Mouse (Mus musculus) forebrain, embryonic 10.5 days (tissue): ENCODE results near the gene Grsf1. TPM values are rescaled to one million over a fixed set of nuclear protein-coding genes. Genes with fewer than 3 reads are reported as not detected.
A peak's percentile ranks its signal among the peaks of the same experiment; 100 is the strongest.

Experiments
- DNase-seq: peaks from one replicate; pipeline ENCODE4 v3.0.0-alpha.2; 2017; ENCODE audit warnings: low spot score; ENCODE audit errors: extremely low spot score
- H3K27ac ChIP-seq: fragments of 300-500 bp; sonication (generic); 2 replicates; pipeline ENCODE4 v1.5.1; 2016; ENCODE audit warnings: mild to moderate bottlenecking
- H3K27me3 ChIP-seq: fragments of 300-500 bp; sonication (generic); 2 replicates; pipeline ENCODE4 v1.6.1; 2016; ENCODE audit warnings: mild to moderate bottlenecking; ENCODE audit not compliant: poor library complexity, severe bottlenecking
- H3K36me3 ChIP-seq: fragments of 300-500 bp; sonication (generic); replicated peaks from 2 replicates; pipeline ENCODE4 v1.6.1; 2016; ENCODE audit warnings: mild to moderate bottlenecking, moderate library complexity
- H3K4me1 ChIP-seq: fragments of 300-500 bp; sonication (generic); 2 replicates; pipeline ENCODE4 v1.6.1; 2016
- H3K4me3 ChIP-seq: fragments of 300-500 bp; sonication (generic); 2 replicates; pipeline ENCODE4 v1.5.1; 2016; ENCODE audit warnings: mild to moderate bottlenecking, moderate library complexity
- H3K9me3 ChIP-seq: fragments of 300-500 bp; sonication (generic); 2 replicates; pipeline ENCODE4 v1.6.1; 2016; ENCODE audit warnings: mild to moderate bottlenecking, moderate library complexity
- WGBS: fragments of 180-500 bp; shearing (Covaris S2); methylation state at CpG from one replicate; pipeline ENCODE4 v1.1.7; 2016; 5-methylcytosine and 5-hydroxymethylcytosine counted together
- polyA plus RNA-seq: library from polyadenylated mRNA; unstranded; fragments of >200 nt; fragmentation: Nextera tagmentation; extraction: Ambion mirVana; gene quantifications from 2 replicates; pipeline ENCODE4 v1.2.1, GENCODE M21; 2016

Gene Grsf1
- polyA plus RNA-seq, result 79.7 and 82.4 TPM in 2 replicates

GRCm38 (mm10) chr5:88675443-88676387 is at the start of gene Grsf1:
TSS of gene Grsf1 (minus strand) at chr5:88676171.
- Histone ChIP-seq H3K4me3 (peak within 1 kb of the TSS; percentile 91), H3K27me3 (no peaks in the 10 kb centered on the region), H3K4me1 (peaks cover 41% of the 10 kb centered on the region), H3K27ac (peak within 1 kb of the TSS; percentile 99), H3K36me3 (peaks cover 30% of the 10 kb centered on the region), H3K9me3 (no peaks in the 10 kb centered on the region)
- DNase-seq, result peak; percentile 88
- whole genome bisulfite sequencing, result under 1% methylated on average over 127 of the region's 127 CpGs

GRCm38 (mm10) chr5:88724030-88724429 is 48.1 kb upstream of the Grsf1 start:
- Histone ChIP-seq H3K36me3 (peaks cover 14% of the 10 kb centered on the region), H3K4me3 (no peak overlapping the region), H3K4me1 (peaks cover 29% of the 10 kb centered on the region), H3K27me3 (no peaks in the 10 kb centered on the region), H3K9me3 (no peaks in the 10 kb centered on the region), H3K27ac (no peak overlapping the region)
- no peak for DNase-seq
- WGBS, result 67% methylated on average over 3 of the region's 3 CpGs

GRCm38 (mm10) chr5:88722213-88722600 is 46.2 kb upstream of the Grsf1 start:
- Histone ChIP-seq H3K4me3 (peak overlapping the region; percentile 95), H3K9me3 (no peaks in the 10 kb centered on the region), H3K36me3 (peaks cover 14% of the 10 kb centered on the region), H3K27ac (peak overlapping the region; percentile 96), H3K4me1 (peaks cover 29% of the 10 kb centered on the region), H3K27me3 (no peaks in the 10 kb centered on the region)
- DNase-seq, result no peak
- WGBS, result 60% methylated on average over 4 of the region's 4 CpGs

- peak overlapping the region; percentile 95 for H3K4me3 ChIP-seq
- WGBS, result 3% methylated on average over 31 of the region's 31 CpGs
- H3K27me3 ChIP-seq, result no peaks in the 10 kb centered on the region
- H3K27ac ChIP-seq, result peak overlapping the region; percentile 96
- H3K4me1 ChIP-seq, result peaks cover 29% of the 10 kb centered on the region
- peak; percentile 34 for DNase-seq
- H3K36me3 ChIP-seq, result peaks cover 14% of the 10 kb centered on the region
- H3K9me3 ChIP-seq, result no peaks in the 10 kb centered on the region
These were observed 45.7 kb upstream of the Grsf1 start for GRCm38 (mm10) chr5:88721565-88722212.

GRCm38 (mm10) chr5:88721003-88721475 is 45.1 kb upstream of the Grsf1 start:
- H3K9me3 ChIP-seq, result no peaks in the 10 kb centered on the region
- H3K27ac ChIP-seq, result peak overlapping the region; percentile 96
- H3K36me3 ChIP-seq, result peaks cover 13% of the 10 kb centered on the region
- no peak for DNase-seq
- peak overlapping the region; percentile 95 for H3K4me3 ChIP-seq
- WGBS, result under 1% methylated on average over 38 of the region's 38 CpGs
- H3K27me3 ChIP-seq, result no peaks in the 10 kb centered on the region
- peaks cover 29% of the 10 kb centered on the region for H3K4me1 ChIP-seq

- peaks cover 6% of the 10 kb centered on the region; the same call in 1 of the 2 replicates for H3K36me3 ChIP-seq
- WGBS, result 1% methylated on average over 54 of the region's 54 CpGs
- DNase-seq, result peak; percentile 94
- H3K27ac ChIP-seq, result peak within 1 kb of the TSS; percentile 96
- no peaks in the 10 kb centered on the region for H3K27me3 ChIP-seq
- no peaks in the 10 kb centered on the region for H3K9me3 ChIP-seq
- peak within 1 kb of the TSS; percentile 95 for H3K4me3 ChIP-seq
- peaks cover 29% of the 10 kb centered on the region for H3K4me1 ChIP-seq
These were observed 44.4 kb upstream of the Grsf1 start, which contains the start of gene Mob1b for GRCm38 (mm10) chr5:88720116-88721002. TSS of gene Mob1b (plus strand) at chr5:88720855.

- Histone ChIP-seq H3K27me3 (no peaks in the 10 kb centered on the region), H3K27ac (no peak overlapping the region), H3K9me3 (no peaks in the 10 kb centered on the region), H3K36me3 (no peaks in the 10 kb centered on the region), H3K4me1 (peaks cover 21% of the 10 kb centered on the region), H3K4me3 (no peak overlapping the region)
- no peak for DNase-seq
- 82% methylated on average over 2 of the region's 2 CpGs for WGBS
These were observed 41.0 kb upstream of the Grsf1 start for GRCm38 (mm10) chr5:88716983-88717382.

- no peaks in the 10 kb centered on the region for H3K36me3 ChIP-seq
- DNase-seq, result no peak
- peaks cover 25% of the 10 kb centered on the region for H3K4me1 ChIP-seq
- no peaks in the 10 kb centered on the region for H3K27me3 ChIP-seq
- H3K4me3 ChIP-seq, result no peak overlapping the region
- 69% methylated on average over 6 of the region's 6 CpGs for WGBS
- no peak overlapping the region for H3K27ac ChIP-seq
- H3K9me3 ChIP-seq, result no peaks in the 10 kb centered on the region; the same call in 1 of the 2 replicates
These were observed 36.4 kb upstream of the Grsf1 start for GRCm38 (mm10) chr5:88712328-88712727.

GRCm38 (mm10) chr5:88711618-88712224 is 35.8 kb upstream of the Grsf1 start:
- DNase-seq, result peak; percentile 24
- peak overlapping the region; percentile 60 for H3K27ac ChIP-seq
- no peaks in the 10 kb centered on the region for H3K36me3 ChIP-seq
- H3K9me3 ChIP-seq, result no peaks in the 10 kb centered on the region; the same call in 1 of the 2 replicates
- no peaks in the 10 kb centered on the region for H3K27me3 ChIP-seq
- WGBS, result 29% methylated on average over 10 of the region's 10 CpGs
- no peak overlapping the region for H3K4me3 ChIP-seq
- peaks cover 25% of the 10 kb centered on the region for H3K4me1 ChIP-seq

GRCm38 (mm10) chr5:88711128-88711527 is 35.2 kb upstream of the Grsf1 start:
- Histone ChIP-seq H3K9me3 (no peaks in the 10 kb centered on the region; the same call in 1 of the 2 replicates), H3K27me3 (no peaks in the 10 kb centered on the region), H3K4me1 (peaks cover 25% of the 10 kb centered on the region), H3K4me3 (no peak overlapping the region), H3K36me3 (no peaks in the 10 kb centered on the region), H3K27ac (peak overlapping the region; percentile 60)
- no peak for DNase-seq

- DNase-seq, result no peak
- WGBS, result 86% methylated on average over 4 of the region's 4 CpGs
- Histone ChIP-seq H3K4me1 (no peaks in the 10 kb centered on the region), H3K9me3 (no peaks in the 10 kb centered on the region; the same call in 1 of the 2 replicates), H3K36me3 (no peaks in the 10 kb centered on the region), H3K4me3 (no peak overlapping the region), H3K27ac (no peak overlapping the region), H3K27me3 (no peaks in the 10 kb centered on the region)
These were observed 27.6 kb upstream of the Grsf1 start for GRCm38 (mm10) chr5:88703551-88703950.

GRCm38 (mm10) chr5:88702041-88702440 is 26.1 kb upstream of the Grsf1 start:
- no peaks in the 10 kb centered on the region for H3K27me3 ChIP-seq
- no peak overlapping the region for H3K27ac ChIP-seq
- DNase-seq, result no peak
- WGBS, result 84% methylated on average over 4 of the region's 4 CpGs
- H3K36me3 ChIP-seq, result no peaks in the 10 kb centered on the region
- no peaks in the 10 kb centered on the region for H3K9me3 ChIP-seq
- H3K4me3 ChIP-seq, result no peak overlapping the region
- H3K4me1 ChIP-seq, result no peaks in the 10 kb centered on the region
